Mouse (Mus musculus) natural killer cell, adult 2 months (primary cell): ENCODE measurements around the gene Ankrd13c.
"Not testable (repeated sequence)": the region's sequence is repeated elsewhere in the genome, so short reads cannot be mapped to it uniquely, and the experiment has no call there.

Source experiments
- DNase-seq, 2 experiments: peaks; one replicate each; pipeline ENCODE4 v3.0.0; 2022; ENCODE audit warnings: low spot score in 2 of 2

Ankrd13c gene

DNA sequence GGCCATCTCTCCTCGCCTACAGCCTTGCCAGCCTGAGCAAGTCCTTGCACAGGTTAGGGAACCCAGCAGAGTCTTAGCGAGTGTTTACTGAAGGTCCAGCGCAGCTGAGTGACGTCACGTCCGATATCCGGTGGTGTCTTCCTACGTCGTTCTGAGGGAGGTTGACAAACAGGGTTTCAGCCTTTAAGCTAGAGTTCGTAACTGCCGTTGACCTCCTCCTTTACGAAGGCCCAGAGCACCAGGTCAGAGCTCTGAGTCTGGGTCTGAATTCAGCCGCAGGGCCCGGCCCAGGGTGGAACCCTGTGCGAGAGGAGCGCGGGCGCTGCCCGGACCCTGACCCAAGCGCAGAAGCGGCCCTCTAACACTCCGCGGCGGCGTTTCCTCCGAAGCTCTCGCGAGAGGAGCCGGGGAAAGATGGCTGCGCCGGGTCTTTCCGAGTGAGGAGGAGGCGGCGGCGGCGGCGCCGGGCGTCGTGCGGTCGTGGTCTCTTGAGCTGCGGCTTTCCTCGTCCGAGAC lies at the start of gene Ankrd13c:
TSS of gene Ankrd13c (plus strand) at position 397 of the 516 bp plus-strand sequence.
- DNase-seq: peak; percentile 89 to 92

DNA sequence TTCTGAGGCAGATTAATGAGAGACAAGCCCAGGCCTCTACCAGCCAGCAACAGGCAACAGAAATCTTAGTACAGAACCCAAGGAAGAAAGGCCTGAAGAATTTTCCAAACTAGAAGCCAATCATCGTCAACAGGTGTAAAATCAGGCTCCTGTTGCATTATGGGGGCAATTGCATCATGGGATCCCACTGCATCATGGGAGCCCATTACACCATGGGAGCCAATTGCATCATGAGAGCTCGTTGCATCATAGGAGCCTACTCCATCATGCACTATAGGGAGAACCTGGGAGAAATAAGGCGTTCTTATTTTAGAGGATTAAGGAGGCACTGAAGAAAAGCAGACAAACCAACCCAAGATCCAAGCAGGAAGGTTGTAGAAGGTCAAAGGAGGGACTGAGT lies 49.4 kb upstream of the Ankrd13c start:
- DNase-seq: no peak

DNA sequence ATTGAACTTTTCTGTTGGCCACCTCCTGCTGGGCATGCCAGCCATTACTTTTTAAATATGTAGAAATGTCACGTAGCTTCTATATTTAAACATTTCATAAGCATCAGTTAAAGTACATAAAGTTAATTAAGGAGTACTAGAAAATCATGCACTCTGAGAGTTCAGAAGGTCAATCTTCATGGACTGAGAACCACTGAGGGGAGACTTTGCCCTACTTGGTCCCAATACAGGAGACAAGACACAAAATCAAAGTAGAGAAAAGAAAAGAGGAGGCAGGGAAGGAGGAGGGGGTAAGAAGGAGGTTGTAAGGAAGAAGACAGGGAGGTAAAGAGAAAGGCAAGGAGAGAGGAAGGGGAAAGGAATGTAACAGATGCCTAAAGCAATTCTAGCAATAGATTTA lies 47.1 kb upstream of the Ankrd13c start:
- DNase-seq: no peak

DNA sequence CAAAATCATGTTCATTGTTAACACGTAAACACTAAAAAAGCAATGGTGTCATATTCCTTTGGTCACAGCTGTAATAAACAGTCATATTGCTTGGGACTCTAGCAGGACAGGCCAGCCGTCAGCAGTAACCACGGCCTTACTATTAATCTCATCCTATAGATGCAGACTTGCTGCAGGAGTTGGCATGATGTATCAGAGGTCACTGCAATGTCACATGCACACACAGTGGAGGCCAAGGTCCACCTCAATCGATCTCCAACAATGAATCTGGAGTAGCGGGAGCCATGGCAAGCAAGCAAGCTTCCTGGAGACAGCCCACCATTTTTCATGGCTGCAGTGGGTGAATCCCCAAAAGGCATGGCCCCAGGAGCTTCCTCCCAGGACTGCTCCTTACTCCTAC lies 45.3 kb upstream of the Ankrd13c start:
- DNase-seq: no peak

DNA sequence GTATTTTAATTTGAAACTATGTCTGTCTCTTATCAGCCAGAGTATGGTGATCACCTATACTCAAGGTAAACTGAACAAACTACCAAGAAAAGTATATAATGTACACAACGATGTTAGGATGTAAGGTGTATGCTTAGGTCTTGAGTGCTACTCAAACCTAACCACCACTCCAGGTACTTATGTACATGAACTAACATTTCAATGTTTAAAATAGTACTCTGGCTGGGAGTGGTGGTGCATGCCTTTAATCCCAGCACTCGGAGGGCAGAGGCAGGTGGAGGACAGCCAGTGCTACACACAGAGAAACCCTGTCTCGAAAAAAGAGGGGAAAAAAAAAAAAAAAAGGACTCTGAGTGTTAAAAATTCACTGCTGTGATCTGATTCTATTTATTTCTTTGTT lies 38.9 kb upstream of the Ankrd13c start:
- no peak for DNase-seq

DNA sequence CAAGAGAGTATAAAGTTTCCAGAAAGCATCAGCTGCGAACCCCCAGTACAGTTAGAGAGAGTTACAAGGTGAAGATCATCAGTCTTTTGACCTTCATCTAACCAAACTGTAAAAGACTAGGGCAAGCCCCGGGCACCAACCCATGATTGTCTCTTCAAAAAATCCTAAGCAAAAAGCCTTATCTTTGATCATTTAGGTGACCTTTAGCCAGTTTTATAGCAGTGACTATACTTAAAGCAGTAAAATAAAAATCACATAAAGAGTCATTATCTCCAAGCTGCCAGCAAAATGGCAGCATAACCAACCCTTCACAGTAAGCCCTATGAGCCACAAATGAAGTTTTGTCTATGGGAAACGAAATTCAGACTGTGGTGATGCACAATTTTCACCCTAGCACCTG lies 36.8 kb upstream of the Ankrd13c start:
- DNase-seq: no peak

DNA sequence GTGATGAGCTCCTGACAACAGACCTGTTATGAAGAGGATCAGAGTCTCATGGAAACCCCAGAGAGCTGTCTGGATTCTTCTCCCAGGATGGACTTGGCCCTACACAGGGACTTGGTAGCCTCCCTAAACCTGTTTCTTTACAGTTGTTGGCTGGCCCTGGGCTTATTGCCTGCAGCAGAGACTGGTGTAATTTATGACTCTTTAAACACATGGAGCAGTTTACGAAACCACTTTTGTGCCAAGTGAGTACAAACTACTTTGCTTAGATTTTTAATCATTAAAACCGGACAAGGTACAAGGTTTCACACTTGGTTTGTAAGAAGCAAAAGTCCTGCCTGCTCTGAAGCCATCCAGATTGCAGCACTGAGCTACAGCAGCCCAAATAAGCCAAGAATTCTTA lies 34.9 kb upstream of the Ankrd13c start:
- no peak for DNase-seq

DNA sequence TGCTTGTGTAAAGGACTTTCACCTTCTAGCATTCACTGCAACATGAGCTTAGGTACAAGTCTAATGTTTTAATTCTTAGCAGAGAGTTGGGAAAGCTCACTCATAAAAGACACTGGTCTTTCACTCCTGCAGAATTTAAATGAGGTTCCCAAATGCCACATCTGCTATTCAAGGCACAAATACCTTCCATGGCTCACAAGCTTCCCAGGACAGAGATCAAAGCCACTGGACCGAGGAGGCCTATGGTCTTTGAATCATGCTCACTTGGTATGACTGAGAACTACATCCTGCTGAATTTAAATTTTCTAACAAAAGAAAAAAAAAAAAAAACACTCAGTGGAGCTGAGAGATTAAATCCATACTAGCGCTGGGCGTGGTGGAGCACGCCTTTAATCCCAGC lies 30.7 kb upstream of the Ankrd13c start:
- DNase-seq: no peak

DNA sequence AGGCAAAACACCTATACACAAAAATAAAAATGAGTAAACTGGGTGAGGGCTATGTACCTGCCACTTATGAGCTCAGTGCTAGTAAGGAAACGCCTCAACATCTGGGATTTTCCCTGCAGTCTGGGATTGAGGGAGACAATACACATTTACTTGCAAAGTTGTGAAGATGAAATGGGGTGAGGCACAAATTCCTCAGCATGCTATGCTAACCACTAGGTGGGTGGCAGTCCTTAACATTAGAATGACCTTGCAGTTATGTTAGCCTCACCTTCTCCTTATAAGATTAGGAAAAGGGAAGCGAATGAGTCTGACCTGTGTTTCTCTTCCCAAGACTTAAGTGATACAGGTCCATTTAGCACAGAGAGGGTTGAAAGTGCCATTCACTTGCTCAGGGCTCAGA lies 25.7 kb upstream of the Ankrd13c start:
- DNase-seq: no peak

DNA sequence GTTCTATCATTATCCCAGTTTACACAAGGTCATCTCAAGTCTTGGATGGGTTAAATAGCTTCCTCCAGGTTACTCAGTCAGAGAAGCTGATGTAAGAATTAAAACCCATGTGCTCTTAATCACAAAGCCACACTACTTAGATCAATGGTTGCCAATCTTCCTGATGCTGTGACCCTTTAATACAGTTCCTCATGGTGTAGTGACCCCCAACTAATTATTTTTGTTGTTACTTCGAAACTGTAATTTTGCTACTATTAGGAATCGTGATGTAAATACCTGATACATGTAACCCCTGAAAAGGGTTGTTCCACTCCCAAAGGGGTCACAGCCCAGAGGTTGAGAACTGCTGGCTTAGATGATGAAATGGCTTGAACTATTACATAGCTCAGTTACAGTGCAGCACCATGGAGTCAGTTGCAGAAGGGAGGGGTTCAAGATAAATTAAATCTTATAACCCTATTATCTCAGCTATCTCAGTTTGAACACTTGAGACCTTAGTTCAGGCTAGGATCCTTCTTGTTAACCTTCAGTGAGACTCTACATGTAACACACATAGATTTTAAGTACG lies 23.7 kb upstream of the Ankrd13c start:
- DNase-seq: no peak

DNA sequence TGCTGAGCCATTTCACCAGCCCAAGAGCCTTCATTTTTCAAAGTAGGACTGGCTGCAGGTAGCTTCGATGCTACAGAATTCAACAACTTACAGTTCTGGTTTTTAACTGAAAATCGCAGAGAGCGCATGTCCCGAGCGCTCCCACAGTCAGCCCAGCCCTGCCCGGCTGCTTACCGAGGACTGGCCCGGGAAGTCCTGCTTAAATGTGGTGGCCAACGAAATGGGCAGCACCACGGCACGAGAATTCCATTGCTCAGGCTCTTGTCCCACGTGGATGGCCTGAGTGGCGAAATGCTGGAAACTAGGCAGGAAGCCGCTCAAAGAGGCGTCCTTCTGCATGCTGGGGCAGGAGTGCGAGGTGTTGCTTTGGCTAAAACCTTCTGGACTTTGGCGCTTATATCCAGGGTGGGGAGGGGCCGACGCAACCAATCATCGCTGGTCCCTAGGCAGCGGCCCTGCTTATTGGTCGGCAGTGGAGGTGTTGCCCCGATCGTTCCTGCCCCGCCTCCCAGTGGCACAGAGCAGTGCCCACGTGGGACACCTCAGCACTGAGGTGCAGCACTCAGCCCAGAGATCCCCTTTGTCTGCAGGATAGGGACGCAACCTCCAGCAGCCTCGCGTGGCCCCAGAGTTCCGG lies 22.2 kb upstream of the Ankrd13c start, which contains the start of gene Cth:
TSS of gene Cth (minus strand) at position 386 of the 637 bp plus-strand sequence.
- DNase-seq: peak in 1 of 2 experiments; percentile 47

DNA sequence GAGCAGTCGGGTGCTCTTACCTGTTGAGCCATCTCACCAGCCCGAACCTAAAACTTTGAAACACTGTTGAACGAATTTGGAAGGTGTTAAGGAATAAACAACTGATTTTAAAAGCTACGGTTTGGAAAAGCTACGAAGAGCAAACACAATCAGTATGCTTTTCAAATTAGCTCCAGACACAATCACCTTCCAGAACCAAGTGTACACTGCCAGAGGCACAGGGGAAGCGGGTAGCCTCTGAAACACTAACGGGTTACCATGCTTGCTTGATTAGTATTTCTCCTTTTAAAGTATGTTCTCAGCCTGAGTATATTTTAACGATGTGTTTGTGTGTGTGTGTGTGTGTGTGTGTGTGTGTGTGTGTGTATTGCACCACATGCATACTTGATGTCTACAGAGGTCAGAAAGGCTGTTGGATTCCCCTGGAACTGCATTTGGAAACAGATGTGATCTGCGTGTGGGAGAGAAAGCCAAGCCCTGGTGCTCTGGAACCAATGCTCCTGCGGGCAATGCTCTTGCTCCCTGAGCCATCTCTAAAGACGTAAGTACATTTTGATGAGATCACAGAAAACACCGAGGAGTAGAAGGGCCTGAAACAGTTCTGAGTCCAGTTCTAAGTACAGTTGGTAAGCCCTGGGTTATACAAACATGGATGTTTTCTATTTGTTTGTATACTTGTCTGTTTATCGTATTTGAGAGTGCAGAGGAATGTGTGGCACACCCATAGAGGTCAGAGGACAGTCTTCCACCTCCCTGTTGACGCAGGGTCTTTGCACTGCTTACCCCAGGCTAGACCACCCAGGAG lies 21.1 kb upstream of the Ankrd13c start:
- DNase-seq: no peak

DNA sequence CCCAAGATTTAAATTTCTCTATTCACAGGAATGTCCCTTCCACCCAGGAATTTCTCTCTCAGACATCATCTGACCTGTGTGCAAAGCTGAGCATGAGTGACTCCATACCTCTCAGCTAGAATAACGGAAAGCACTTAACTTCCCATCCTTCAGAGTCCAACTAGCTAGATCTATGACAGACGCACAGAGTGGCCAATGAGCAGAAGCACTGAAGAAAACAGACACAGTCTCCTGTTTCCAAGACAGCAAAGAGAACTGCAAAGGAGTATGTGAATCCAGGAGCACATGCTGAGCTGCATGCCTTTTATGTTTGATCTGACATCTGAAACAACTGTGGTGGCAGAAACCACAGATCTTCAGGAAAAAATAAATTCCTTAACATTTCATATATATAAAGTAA lies 20.3 kb upstream of the Ankrd13c start:
- DNase-seq: no peak

DNA sequence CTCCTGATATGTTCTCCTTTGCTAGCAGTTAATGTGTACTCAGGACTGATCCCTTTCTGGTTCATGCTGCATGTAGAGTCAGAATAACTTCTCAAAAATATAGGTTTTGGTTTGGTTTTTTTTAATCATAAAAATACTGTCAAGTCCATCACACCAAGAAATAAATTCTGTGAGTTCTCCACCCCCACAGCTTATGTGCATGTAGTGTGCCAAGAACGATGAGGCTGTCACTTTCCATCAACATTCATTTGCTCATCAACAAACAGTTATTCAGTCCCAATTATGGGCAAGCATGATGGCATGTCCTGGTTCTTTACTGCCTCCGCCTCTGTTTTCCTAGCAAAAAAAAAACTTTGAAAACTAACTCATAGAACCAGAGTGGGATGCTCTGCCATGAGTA lies 18.3 kb upstream of the Ankrd13c start:
- no peak for DNase-seq

DNA sequence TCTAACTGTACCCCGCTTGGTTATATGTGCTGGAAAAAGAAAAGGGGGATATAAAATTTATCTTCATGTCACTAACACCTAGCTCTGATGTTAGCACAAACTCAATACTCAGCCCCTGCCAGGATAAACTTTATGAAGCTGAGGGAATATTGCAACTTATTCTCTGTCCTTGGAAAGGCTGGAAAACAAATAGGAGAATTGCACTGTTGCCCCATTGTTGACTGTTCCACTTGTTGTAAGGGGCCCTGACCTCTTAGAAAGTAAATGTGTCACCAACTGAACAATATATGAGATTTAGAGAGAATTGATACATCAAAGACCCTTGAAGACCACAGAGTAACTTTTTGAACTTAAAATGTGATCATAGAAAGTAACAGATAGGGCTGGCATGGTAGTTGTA lies 17.6 kb upstream of the Ankrd13c start:
- no peak for DNase-seq

DNA sequence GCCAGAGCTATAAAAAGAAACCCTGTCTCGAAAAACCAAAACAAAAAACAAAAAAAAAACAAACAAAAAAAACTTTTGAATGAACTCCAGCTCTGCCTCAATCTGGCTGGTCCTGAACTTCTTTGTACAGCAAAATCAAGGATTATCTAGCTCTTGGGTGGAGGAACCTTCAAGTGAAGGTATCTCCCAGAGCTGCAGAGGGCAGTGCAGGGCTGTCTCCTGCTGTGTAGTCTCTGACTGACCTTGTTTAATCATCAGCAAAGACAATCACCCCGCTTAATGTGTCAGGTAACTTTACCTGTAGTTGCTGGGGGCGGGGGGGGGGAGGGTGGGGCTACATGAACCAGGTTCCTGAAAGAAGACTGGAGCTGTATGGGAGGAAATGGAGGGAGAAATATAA lies 15.4 kb upstream of the Ankrd13c start:
- no peak for DNase-seq

DNA sequence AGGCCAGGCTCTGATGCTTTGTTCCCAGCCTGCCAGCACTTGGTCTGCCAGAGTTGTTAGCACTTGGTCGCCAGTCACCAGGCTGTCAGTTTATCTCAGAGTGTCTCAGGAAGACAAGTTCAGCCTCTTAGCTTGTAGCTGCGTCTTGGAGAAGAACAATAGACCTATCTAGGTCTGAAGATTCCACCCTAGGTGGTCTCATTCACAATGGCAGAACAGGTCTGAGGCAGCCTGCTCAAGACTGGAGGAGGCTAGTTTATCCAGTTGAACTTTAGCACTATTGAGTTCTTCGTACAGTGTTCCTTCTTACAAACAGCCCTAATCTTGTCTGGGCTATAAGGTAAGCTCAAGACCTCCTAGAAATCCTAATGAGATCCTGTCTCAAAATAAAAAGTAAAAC lies 15.0 kb upstream of the Ankrd13c start:
- DNase-seq: no peak

DNA sequence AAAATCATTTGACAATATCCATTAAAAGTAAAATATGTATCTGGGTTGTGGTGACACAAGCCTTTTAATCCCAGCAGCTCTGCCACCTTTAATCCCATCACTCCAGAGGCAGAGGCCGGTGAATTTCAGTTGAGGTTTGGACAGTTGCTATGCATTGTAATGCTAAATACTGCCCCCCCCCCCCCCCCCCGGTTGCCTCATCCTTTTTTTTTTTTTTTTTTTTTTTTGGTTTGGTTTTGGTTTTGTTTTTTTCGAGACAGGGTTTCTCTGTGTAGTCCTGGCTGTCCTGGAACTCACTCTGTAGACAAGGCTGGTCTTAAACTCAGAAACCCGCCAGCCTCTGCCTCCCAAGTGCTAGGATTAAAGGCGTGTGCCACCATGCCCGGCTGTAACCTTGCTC lies 13.8 kb upstream of the Ankrd13c start:
- not testable (repeated sequence) for DNase-seq

DNA sequence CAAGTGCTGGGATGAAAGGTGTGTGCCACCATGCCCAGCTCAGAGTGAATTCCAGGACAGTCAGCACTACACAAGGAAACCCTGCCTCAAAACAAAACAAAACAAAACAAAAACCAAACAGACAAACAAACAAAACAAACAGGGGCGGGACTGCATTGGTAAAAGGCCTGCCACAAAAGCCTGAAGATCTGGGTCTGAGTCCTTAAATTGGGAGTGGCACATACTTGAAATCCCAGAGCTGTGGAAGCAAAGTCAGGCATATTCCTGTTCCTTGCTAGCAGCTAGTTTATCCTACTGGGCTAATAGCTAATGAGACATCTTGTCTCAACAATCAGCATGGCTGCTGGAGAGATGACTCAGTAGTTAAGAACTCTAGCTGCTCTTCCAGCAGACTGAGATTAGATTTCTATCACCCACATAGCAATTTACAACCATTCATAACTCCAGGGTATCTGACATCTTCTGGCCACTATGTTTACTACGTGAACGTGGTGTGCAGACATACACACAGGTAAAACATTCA lies 12.7 kb upstream of the Ankrd13c start:
- DNase-seq: no peak

DNA sequence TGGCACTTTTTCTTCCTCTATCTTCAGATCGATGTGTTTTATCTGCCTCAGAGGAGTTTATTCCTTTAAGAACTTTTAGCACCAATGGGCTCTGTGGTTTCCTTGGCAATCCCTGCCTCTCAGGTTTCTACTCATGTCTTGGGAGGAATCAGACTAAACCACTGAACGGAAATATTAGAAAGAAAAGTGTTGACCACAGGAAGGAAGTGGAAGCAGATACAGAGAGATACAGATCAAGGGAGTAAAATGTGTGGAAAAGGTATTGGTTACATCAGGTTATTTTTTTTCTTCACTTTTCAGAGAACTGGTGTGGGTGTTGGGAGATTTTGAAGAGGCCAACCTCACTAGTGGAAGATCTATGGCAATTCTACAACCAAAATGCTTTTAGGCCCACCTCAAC lies 8.5 kb upstream of the Ankrd13c start:
- peak; percentile 25 to 59 for DNase-seq

DNA sequence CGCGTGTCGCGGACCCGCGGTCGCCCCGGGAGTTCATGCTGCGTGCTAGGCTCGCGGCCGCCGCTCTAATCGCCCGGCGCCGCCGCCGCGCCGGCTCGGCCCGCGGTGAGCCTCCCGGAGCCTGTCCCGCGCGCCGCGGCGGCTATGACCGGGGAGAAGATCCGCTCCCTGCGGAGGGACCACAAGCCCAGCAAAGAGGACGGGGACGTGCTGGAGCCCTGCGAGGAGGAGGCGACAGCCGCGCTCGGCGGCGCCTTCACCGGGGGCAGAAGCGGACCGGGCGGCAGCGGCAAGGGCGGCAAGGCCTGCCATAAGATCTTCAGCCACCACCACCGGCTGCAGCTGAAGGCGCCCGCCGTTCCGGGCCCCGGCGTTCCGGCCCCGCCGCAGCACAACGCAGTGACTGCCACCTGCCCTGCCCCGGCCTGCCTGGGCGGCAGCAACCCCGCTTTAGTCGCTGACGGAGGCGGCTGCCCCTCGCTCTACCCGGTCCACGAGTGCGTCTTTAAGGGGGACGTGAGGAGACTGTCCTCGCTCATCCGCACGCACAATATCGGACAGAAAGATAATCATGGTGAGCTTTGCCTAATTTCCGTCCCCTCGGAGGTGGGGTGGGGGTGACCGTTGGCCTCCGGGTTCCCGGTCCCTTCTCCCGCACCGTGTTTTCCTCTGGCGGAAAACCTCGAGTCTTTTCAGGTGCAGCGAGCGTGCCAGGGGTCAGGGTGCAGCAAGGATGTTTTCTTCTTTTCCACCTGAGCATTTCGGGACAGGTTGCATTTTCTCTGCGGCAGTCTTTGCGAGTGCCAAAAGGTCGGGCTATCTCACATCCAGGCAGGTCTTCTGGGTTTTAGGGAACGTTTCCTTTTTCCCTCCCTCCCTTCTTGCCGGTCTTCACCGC lies 593 bp downstream of the Ankrd13c start:
- DNase-seq: peak; percentile 25 to 48

DNA sequence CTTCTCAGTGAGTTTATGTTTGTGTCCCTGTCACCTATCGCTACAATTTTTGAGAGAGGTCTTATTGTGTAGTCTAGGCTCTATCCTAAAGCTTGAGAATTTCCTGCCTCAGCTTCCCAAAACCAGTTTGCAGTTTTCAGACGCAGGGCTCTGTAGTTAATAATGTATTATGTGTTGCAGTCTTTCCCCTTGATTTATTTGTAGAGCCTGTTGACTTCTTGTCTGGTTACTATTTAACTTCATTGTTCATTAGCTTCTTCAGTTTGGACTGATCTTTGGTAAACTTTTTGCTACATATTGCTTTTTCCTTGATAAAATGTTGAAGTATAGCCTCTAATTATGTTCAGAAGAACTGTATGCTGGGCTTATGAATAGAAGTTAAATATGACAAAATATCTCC lies 5.7 kb downstream of the Ankrd13c start:
- DNase-seq: no peak
